Comparison of ENCODE assay signal across 8 mouse cellular contexts in the genomic region with DNA sequence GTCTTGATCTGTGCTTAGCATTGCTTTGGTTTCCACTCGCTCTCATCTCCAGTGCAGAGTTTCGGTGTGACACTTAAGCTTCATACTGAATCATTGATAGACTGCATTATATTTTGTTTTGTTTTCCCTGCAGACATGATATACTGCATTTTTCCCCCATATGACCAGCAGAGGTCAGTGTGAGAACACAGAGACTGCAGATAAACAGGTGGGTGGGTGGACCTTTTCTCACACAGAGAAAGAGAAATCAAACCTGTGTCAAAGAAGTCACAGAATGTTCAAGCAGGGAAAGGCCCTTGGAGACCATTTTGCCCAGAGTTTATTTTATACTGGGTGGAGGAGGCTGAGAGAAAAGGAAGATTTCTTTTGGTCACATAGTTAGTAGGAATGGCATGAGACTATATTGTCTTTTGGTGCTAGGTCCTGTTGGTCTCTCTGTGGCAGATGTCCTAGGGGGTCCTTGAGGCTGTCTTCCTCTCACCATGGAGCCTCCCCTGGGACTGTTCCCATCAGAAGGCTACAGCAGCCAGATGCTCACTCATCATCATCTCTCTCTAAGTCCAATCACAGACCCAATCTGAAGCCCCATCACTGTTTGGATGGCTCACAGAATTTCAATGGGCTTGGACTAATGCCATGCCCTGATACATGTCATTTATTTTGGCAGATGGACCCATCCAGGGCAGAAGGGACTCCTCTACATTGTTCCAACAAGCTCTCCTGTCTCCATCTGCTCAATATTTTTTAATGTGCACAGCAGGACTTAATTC.
DNase-seq lines count a peak whose midpoint lies in the region; ATAC-seq and TF ChIP-seq lines count a peak whose summit lies in the region.

No protein-coding gene starts in this region.

- 63% methylated on average over 2 of the region's 2 CpGs for WGBS in neural tube, embryonic 11.5 days
- 59% methylated on average over 2 of the region's 2 CpGs for WGBS in neural tube, embryonic 15.5 days
- WGBS in limb, embryonic 14.5 days = 64% methylated on average over 2 of the region's 2 CpGs

- no peak overlapping the region for H3K4me2 ChIP-seq in neural tube, embryonic 11.5 days (ENCODE audit: low read depth)
- no peak overlapping the region for H3K4me2 ChIP-seq in neural tube, embryonic 15.5 days
- H3K4me2 ChIP-seq in limb, embryonic 14.5 days (replicated peaks; ENCODE audit: low read depth, low read length, severe bottlenecking) = no peak overlapping the region

- peaks cover 3% of the 10 kb centered on the region; the same call in 1 of the 2 replicates for H3K27me3 ChIP-seq in neural tube, embryonic 11.5 days (ENCODE audit: control insufficient read depth, insufficient read depth, low read length)
- H3K27me3 ChIP-seq in neural tube, embryonic 15.5 days (replicated peaks) = peaks cover 16% of the 10 kb centered on the region
- no peaks in the 10 kb centered on the region; the same call in 1 of the 2 replicates for H3K27me3 ChIP-seq in limb, embryonic 14.5 days (ENCODE audit: control insufficient read depth, insufficient read depth, low read length)

- no peak for TF ChIP-seq POLR2A in limb, embryonic 14.5 days (IDR thresholded peaks at IDR 0.05; ENCODE audit: borderline replicate concordance, extremely low read depth, insufficient read depth, insufficient read length)

- peak; percentile 54 for TF ChIP-seq CTCF in gastrocnemius, adult 2 months (IDR thresholded peaks at IDR 0.05)

- DNase-seq in gastrocnemius, adult 2 months = no peak
- DNase-seq in gastrocnemius, postnatal 4 days (ENCODE audit: low spot score in 2 of 2) = no peak
- peak; percentile 11 for DNase-seq in neural tube, embryonic 11.5 days (ENCODE audit: low spot score)
- peak; percentile 14 for DNase-seq in embryo, embryonic 9.5 days (ENCODE audit: extremely low spot score)
- peak; percentile 5 for DNase-seq in limb, embryonic 14.5 days (ENCODE audit: low spot score)
- no peak for DNase-seq in gastrocnemius, postnatal 25 days
- DNase-seq in thymus, postnatal 25 days = no peak

- H3K27ac ChIP-seq in gastrocnemius, adult 2 months = no peak overlapping the region
- no peak overlapping the region for H3K27ac ChIP-seq in neural tube, embryonic 11.5 days (ENCODE audit: low read depth, low read length)
- H3K27ac ChIP-seq in neural tube, embryonic 15.5 days (replicated peaks) = no peak overlapping the region
- H3K27ac ChIP-seq in limb, embryonic 14.5 days (replicated peaks; ENCODE audit: low read depth, low read length) = no peak overlapping the region

- no peak for ATAC-seq in neural tube, embryonic 11.5 days (ENCODE audit: insufficient read depth, low FRiP score, low TSS enrichment)
- no peak for ATAC-seq in neural tube, embryonic 15.5 days (ENCODE audit: low FRiP score)
- ATAC-seq in limb, embryonic 14.5 days (ENCODE audit: low FRiP score, low read depth) = no peak

- intact Hi-C loops in gastrocnemius, adult 2 months (cut with DNase I) = no loop called here

- no peak overlapping the region for H3K4me3 ChIP-seq in gastrocnemius, adult 2 months
- H3K4me3 ChIP-seq in neural tube, embryonic 11.5 days (ENCODE audit: low read depth, low read length) = no peak overlapping the region
- H3K4me3 ChIP-seq in neural tube, embryonic 15.5 days (replicated peaks) = no peak overlapping the region
- H3K4me3 ChIP-seq in limb, embryonic 14.5 days (replicated peaks; ENCODE audit: low read length) = no peak overlapping the region

- H3K4me1 ChIP-seq in neural tube, embryonic 11.5 days (ENCODE audit: control insufficient read depth, insufficient read depth, low read length) = no peaks in the 10 kb centered on the region
- H3K4me1 ChIP-seq in neural tube, embryonic 15.5 days = no peaks in the 10 kb centered on the region
- H3K4me1 ChIP-seq in limb, embryonic 14.5 days (ENCODE audit: control insufficient read depth, insufficient read depth, low read length) = no peaks in the 10 kb centered on the region

- no peak overlapping the region for H3K9ac ChIP-seq in neural tube, embryonic 11.5 days (ENCODE audit: low read length)
- H3K9ac ChIP-seq in neural tube, embryonic 15.5 days (replicated peaks) = no peak overlapping the region
- H3K9ac ChIP-seq in limb, embryonic 14.5 days (ENCODE audit: low read depth, low read length, severe bottlenecking) = no peak overlapping the region

- H3K36me3 ChIP-seq in neural tube, embryonic 11.5 days (ENCODE audit: control insufficient read depth, insufficient read depth, low read length) = no peaks in the 10 kb centered on the region
- no peaks in the 10 kb centered on the region for H3K36me3 ChIP-seq in neural tube, embryonic 15.5 days
- no peaks in the 10 kb centered on the region for H3K36me3 ChIP-seq in limb, embryonic 14.5 days (ENCODE audit: control insufficient read depth, insufficient read depth, low read length)

- H3K9me3 ChIP-seq in neural tube, embryonic 11.5 days (ENCODE audit: control insufficient read depth, low read length) = no peaks in the 10 kb centered on the region
- H3K9me3 ChIP-seq in neural tube, embryonic 15.5 days (replicated peaks) = no peaks in the 10 kb centered on the region
- no peaks in the 10 kb centered on the region for H3K9me3 ChIP-seq in limb, embryonic 14.5 days (ENCODE audit: control insufficient read depth, low read length)

Comparison
In these comparisons a context has a peak if more than half of its experiments do, and no peak if none do; other contexts are left out.
1. DNase-seq: peak in neural tube, embryonic 11.5 days (single experiment), embryo, embryonic 9.5 days (single experiment) and limb, embryonic 14.5 days (single experiment); none in gastrocnemius, adult 2 months (single experiment), gastrocnemius, postnatal 4 days (0 of 2), gastrocnemius, postnatal 25 days (single experiment) and thymus, postnatal 25 days (single experiment).